Mouse (Mus musculus) B cell, adult 67 days (primary cell): ENCODE results near the gene Pfn5. TPM values are rescaled to one million over a fixed set of nuclear protein-coding genes. Genes with fewer than 3 reads are reported as not detected.

Experiments
- total RNA-seq, 2 experiments: library from RNA; stranded (reverse); gene quantifications; 4 replicates each; pipeline ENCODE4 v1.2.4; 2023

The Pfn5 gene
- total RNA-seq: not detected

GRCm38 (mm10) chrX:95557887-95558286 lies at the start of gene Pfn5, which contains the start of gene Asb12:
Gene Pfn5 (plus strand): TSS chrX:95558104.
Gene Asb12 (minus strand): TSS chrX:95557987.

Other genes with a start within 250 kb of the Pfn5 start
- 1 to 10 TPM; 5.7 to 9.1 TPM for gene Amer1, start 113.2 kb upstream of the Pfn5 start, total RNA-seq
- gene Asb12, start 117 bp upstream of the Pfn5 start, total RNA-seq: not detected
- 1 to 10 TPM; 3.7 TPM for gene Zc4h2, start 100.4 kb downstream of the Pfn5 start, total RNA-seq
- under 1 TPM; 0.17 to 0.77 TPM for gene Zc3h12b, start 153.6 kb downstream of the Pfn5 start, total RNA-seq